Mouse (Mus musculus) myocyte (in vitro differentiated cells): ENCODE data around the gene Slc5a8. TPM values are rescaled to one million over a fixed set of nuclear protein-coding genes. Genes with fewer than 3 reads are reported as not detected.

Experiments
- H3K27me3 ChIP-seq: one replicate; pipeline ENCODE4 v1.6.1; 2011; ENCODE audit not compliant: control insufficient read depth, insufficient read depth, insufficient read length
- H3K36me3 ChIP-seq: one replicate; pipeline ENCODE4 v1.6.1; 2011; ENCODE audit not compliant: control insufficient read depth, insufficient read depth
- H3K4me2 ChIP-seq: one replicate; pipeline ENCODE4 v1.6.1; 2011; ENCODE audit warnings: low read depth, control low read depth
- H3K4me3 ChIP-seq: one replicate; pipeline ENCODE4 v1.5.1; 2011; ENCODE audit warnings: mild to moderate bottlenecking, control low read depth, moderate library complexity
- H3K79me2 ChIP-seq: one replicate; pipeline ENCODE4 v1.6.1; 2011; ENCODE audit not compliant: control insufficient read depth, insufficient read depth
- H3ac ChIP-seq: one replicate; pipeline ENCODE4 v1.6.1; 2011; ENCODE audit not compliant: control insufficient read depth, insufficient read length
- CEBPB ChIP-seq: IDR thresholded peaks from 2 replicates; pipeline ENCODE4 v1.6.1; 2011; ENCODE audit warnings: mild to moderate bottlenecking, moderate library complexity; ENCODE audit not compliant: poor library complexity, insufficient read depth, severe bottlenecking
- E2F4 ChIP-seq: IDR thresholded peaks from one replicate; pipeline ENCODE4 v1.6.1; 2011; ENCODE audit warnings: mild to moderate bottlenecking, control low read depth, moderate library complexity; ENCODE audit not compliant: insufficient read depth
- MAX ChIP-seq: IDR thresholded peaks from one replicate; pipeline ENCODE4 v1.6.1; 2011; ENCODE audit warnings: low read depth, mild to moderate bottlenecking, control low read depth
- MYOD1 ChIP-seq, 3 experiments: IDR thresholded peaks; one replicate each; pipeline ENCODE4 v1.6.1; 2011; ENCODE audit warnings: control low read depth in 2 of 3, low read depth in 2 of 3, mild to moderate bottlenecking in 2 of 3, moderate library complexity in 1 of 3; ENCODE audit not compliant: insufficient read length in 2 of 3, control insufficient read depth in 1 of 3
- MYOG ChIP-seq, 3 experiments: IDR thresholded peaks; one replicate each; pipeline ENCODE4 v1.6.1; 2011; ENCODE audit warnings: control low read depth in 2 of 3, low read depth in 2 of 3, mild to moderate bottlenecking in 2 of 3; ENCODE audit not compliant: insufficient read length in 2 of 3, control insufficient read depth in 1 of 3, insufficient read depth in 1 of 3
- POLR2A ChIP-seq: IDR thresholded peaks from one replicate; pipeline ENCODE4 v1.6.1; 2011; ENCODE audit warnings: low read depth, mild to moderate bottlenecking, control low read depth, moderate library complexity; ENCODE audit not compliant: insufficient read length
- REST ChIP-seq: IDR thresholded peaks from one replicate; pipeline ENCODE4 v1.6.1; 2011; ENCODE audit warnings: mild to moderate bottlenecking, control low read depth, moderate library complexity; ENCODE audit not compliant: insufficient read depth, insufficient read length
- SRF ChIP-seq: IDR thresholded peaks from one replicate; pipeline ENCODE4 v1.6.1; 2011; ENCODE audit warnings: low read depth; ENCODE audit not compliant: control insufficient read depth, insufficient read length
- TCF12 ChIP-seq: IDR thresholded peaks from one replicate; pipeline ENCODE4 v1.6.1; 2011; ENCODE audit warnings: mild to moderate bottlenecking, control low read depth; ENCODE audit not compliant: poor library complexity, insufficient read depth, severe bottlenecking
- TCF3 ChIP-seq: IDR thresholded peaks from one replicate; pipeline ENCODE4 v1.6.1; 2011; ENCODE audit warnings: low read depth, control low read depth; ENCODE audit not compliant: insufficient read length
- USF1 ChIP-seq: IDR thresholded peaks from one replicate; pipeline ENCODE4 v1.6.1; 2011; ENCODE audit warnings: low read depth, mild to moderate bottlenecking, control low read depth, moderate library complexity
- polyA plus RNA-seq: library from polyadenylated mRNA; unstranded; fragments of >200 nt; fragmentation: generic; extraction: Trizol; gene quantifications from one replicate; pipeline ENCODE4 v1.2.1, GENCODE M21; 2012; ENCODE audit warnings: missing spikeins

Slc5a8 gene
- polyA plus RNA-seq, result not detected

GRCm38 (mm10) chr10:88885632-88886090 lies at the start of gene Slc5a8:
Gene Slc5a8, plus strand, starts transcription at chr10:88885992.
- no peak within 1 kb of the TSS for H3K4me2 ChIP-seq
- H3ac ChIP-seq, result no peak within 1 kb of the TSS
- TF ChIP-seq REST (no peak), MYOD1 (IDR thresholded peaks at IDR 0.05; ENCODE audit: control insufficient read depth in 1 of 3, insufficient read length in 2 of 3, low read depth in 2 of 3) (no peak), MAX (no peak), USF1 (no peak), MYOG (IDR thresholded peaks at IDR 0.05; ENCODE audit: control insufficient read depth in 1 of 3, insufficient read depth in 1 of 3, insufficient read length in 2 of 3, low read depth in 2 of 3) (no peak), CEBPB (no peak), POLR2A (no peak)
- H3K27me3 ChIP-seq, result peaks cover 6% of the 10 kb centered on the region
- no peak within 1 kb of the TSS for H3K4me3 ChIP-seq
- no peaks in the 10 kb centered on the region for H3K79me2 ChIP-seq
- no peaks in the 10 kb centered on the region for H3K36me3 ChIP-seq

- Histone ChIP-seq H3ac (no peak overlapping the region), H3K79me2 (no peaks in the 10 kb centered on the region), H3K27me3 (no peaks in the 10 kb centered on the region), H3K36me3 (no peaks in the 10 kb centered on the region), H3K4me3 (no peak overlapping the region), H3K4me2 (no peak overlapping the region)
- no peak for TF ChIP-seq SRF
- TF ChIP-seq POLR2A, result no peak
- TF ChIP-seq MYOG (IDR thresholded peaks at IDR 0.05; ENCODE audit: control insufficient read depth in 1 of 3, insufficient read depth in 1 of 3, insufficient read length in 2 of 3, low read depth in 2 of 3), result no peak
- TF ChIP-seq REST, result no peak
These were observed 36.8 kb upstream of the Slc5a8 start for GRCm38 (mm10) chr10:88848876-88849476.

- Histone ChIP-seq H3ac (no peak overlapping the region), H3K27me3 (no peaks in the 10 kb centered on the region), H3K79me2 (no peaks in the 10 kb centered on the region), H3K4me3 (no peak overlapping the region), H3K4me2 (no peak overlapping the region), H3K36me3 (no peaks in the 10 kb centered on the region)
- TF ChIP-seq CEBPB, result no peak
- TF ChIP-seq POLR2A, result no peak
- TF ChIP-seq MYOG (IDR thresholded peaks at IDR 0.05; ENCODE audit: control insufficient read depth in 1 of 3, insufficient read depth in 1 of 3, insufficient read length in 2 of 3, low read depth in 2 of 3), result no peak
- no peak for TF ChIP-seq TCF12
- no peak for TF ChIP-seq TCF3
- TF ChIP-seq SRF, result no peak
- no peak for TF ChIP-seq E2F4
- no peak for TF ChIP-seq MAX
- no peak for TF ChIP-seq REST
- TF ChIP-seq USF1, result no peak
- TF ChIP-seq MYOD1 (IDR thresholded peaks at IDR 0.05; ENCODE audit: control insufficient read depth in 1 of 3, insufficient read length in 2 of 3, low read depth in 2 of 3), result no peak
These were observed 35.8 kb upstream of the Slc5a8 start for GRCm38 (mm10) chr10:88849976-88850375.

- no peaks in the 10 kb centered on the region for H3K79me2 ChIP-seq
- TF ChIP-seq USF1 (no peak), MAX (no peak), MYOD1 (IDR thresholded peaks at IDR 0.05; ENCODE audit: control insufficient read depth in 1 of 3, insufficient read length in 2 of 3, low read depth in 2 of 3) (no peak), E2F4 (no peak), CEBPB (no peak)
- no peak overlapping the region for H3K4me3 ChIP-seq
- H3K36me3 ChIP-seq, result no peaks in the 10 kb centered on the region
- H3ac ChIP-seq, result no peak overlapping the region
- H3K27me3 ChIP-seq, result no peaks in the 10 kb centered on the region
- no peak overlapping the region for H3K4me2 ChIP-seq
These were observed 32.5 kb upstream of the Slc5a8 start for GRCm38 (mm10) chr10:88853326-88853725.

- TF ChIP-seq MYOD1 (IDR thresholded peaks at IDR 0.05; ENCODE audit: control insufficient read depth in 1 of 3, insufficient read length in 2 of 3, low read depth in 2 of 3) (no peak), MAX (no peak), CEBPB (no peak), USF1 (no peak), MYOG (IDR thresholded peaks at IDR 0.05; ENCODE audit: control insufficient read depth in 1 of 3, insufficient read depth in 1 of 3, insufficient read length in 2 of 3, low read depth in 2 of 3) (no peak)
- no peak overlapping the region for H3ac ChIP-seq
- no peaks in the 10 kb centered on the region for H3K79me2 ChIP-seq
- H3K36me3 ChIP-seq, result no peaks in the 10 kb centered on the region
- no peak overlapping the region for H3K4me2 ChIP-seq
- H3K4me3 ChIP-seq, result no peak overlapping the region
- H3K27me3 ChIP-seq, result no peaks in the 10 kb centered on the region
These were observed 24.9 kb upstream of the Slc5a8 start for GRCm38 (mm10) chr10:88860911-88861310.
